Mouse (Mus musculus) liver, postnatal 0 days (tissue): ENCODE data around the gene Oxa1l. TPM values are rescaled to one million over a fixed set of nuclear protein-coding genes. Genes with fewer than 3 reads are reported as not detected.
"Not testable (repeated sequence)": the region's sequence is repeated elsewhere in the genome, so short reads cannot be mapped to it uniquely, and the experiment has no call there.

Experiments used
- ATAC-seq: fragments of 200-750 bp; cut with Nextera tagmentation; 2 replicates; pipeline ENCODE4 v1.8.0; 2017; ENCODE audit warnings: mild to moderate bottlenecking, moderate library complexity
- DNase-seq: peaks from one replicate; pipeline ENCODE4 v3.0.0-alpha.2; 2016
- H3K27ac ChIP-seq: fragments of 300-500 bp; sonication (generic); 2 replicates; pipeline ENCODE4 v1.5.1; 2014; ENCODE audit warnings: antibody characterized with exemption, moderate library complexity, mild to moderate bottlenecking, low read depth
- H3K27me3 ChIP-seq: fragments of 300-500 bp; sonication (generic); 2 replicates; pipeline ENCODE4 v1.6.1; 2014; ENCODE audit warnings: low read length, control low read depth, mixed read lengths; ENCODE audit not compliant: insufficient read depth
- H3K36me3 ChIP-seq: fragments of 300-500 bp; sonication (generic); replicated peaks from 2 replicates; pipeline ENCODE4 v1.6.1; 2014; ENCODE audit warnings: mild to moderate bottlenecking, control low read depth, low read length, moderate library complexity, mixed read lengths; ENCODE audit not compliant: insufficient read depth
- H3K4me1 ChIP-seq: fragments of 300-500 bp; sonication (generic); 2 replicates; pipeline ENCODE4 v1.6.1; 2014; ENCODE audit warnings: antibody characterized with exemption, mild to moderate bottlenecking, control low read depth; ENCODE audit not compliant: insufficient read depth
- H3K4me2 ChIP-seq: fragments of 300-500 bp; sonication (generic); 2 replicates; pipeline ENCODE4 v1.6.1; 2014; ENCODE audit warnings: low read depth, mild to moderate bottlenecking, low read length, moderate library complexity, mixed read lengths
- H3K4me3 ChIP-seq: fragments of 300-500 bp; sonication (generic); 2 replicates; pipeline ENCODE4 v1.5.1; 2014; ENCODE audit warnings: low read depth, low read length
- H3K9ac ChIP-seq: fragments of 300-500 bp; sonication (generic); replicated peaks from 2 replicates; pipeline ENCODE4 v1.6.1; 2014; ENCODE audit warnings: mild to moderate bottlenecking, moderate library complexity
- H3K9me3 ChIP-seq: fragments of 300-500 bp; sonication (generic); 2 replicates; pipeline ENCODE4 v1.6.1; 2016; ENCODE audit warnings: mild to moderate bottlenecking, control low read depth, low read length, mixed read lengths
- CTCF ChIP-seq: sonication (generic); IDR thresholded peaks from 2 replicates; pipeline ENCODE4 v1.5.1; 2016; ENCODE audit warnings: antibody characterized with exemption, low read depth
- EP300 ChIP-seq: IDR thresholded peaks from 2 replicates; pipeline ENCODE4 v1.6.1; 2016; ENCODE audit warnings: antibody characterized with exemption, low read depth, mild to moderate bottlenecking
- WGBS: fragments of 180-500 bp; shearing (Covaris S2); extraction: QIAGEN DNeasy Blood & Tissue Kit; methylation state at CpG from one replicate; pipeline ENCODE4 v1.1.7; 2014; ENCODE audit not compliant: insufficient replicate concordance; 5-methylcytosine and 5-hydroxymethylcytosine counted together
- polyA plus RNA-seq: library from polyadenylated mRNA; unstranded; fragments of >200 nt; fragmentation: Nextera tagmentation; extraction: Ambion mirVana; gene quantifications from 2 replicates; pipeline ENCODE4 v1.2.1, GENCODE M21; 2015

Oxa1l gene
- polyA plus RNA-seq, 1 experiment from 2014 or later: 27.4 TPM

DNA sequence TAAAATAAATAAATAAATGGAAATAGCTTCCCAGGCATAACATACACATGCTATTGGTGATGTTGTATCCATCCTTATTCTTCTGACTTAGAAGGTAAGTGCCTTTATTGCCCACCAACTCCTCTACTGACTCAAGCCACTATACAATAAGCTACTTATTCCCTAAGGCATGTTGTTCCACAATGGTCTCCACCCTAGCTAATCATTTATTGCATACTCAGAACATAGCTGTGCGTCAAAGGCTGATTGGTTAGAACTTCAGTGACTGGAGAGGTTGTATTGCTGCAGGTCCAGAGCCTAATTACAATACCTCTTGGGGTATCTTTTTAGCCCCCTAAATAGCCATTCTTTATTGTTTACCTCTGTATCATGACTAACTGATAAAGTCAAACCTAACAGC lies 29.5 kb upstream of the Oxa1l start:
- DNase-seq: no peak
- no peak overlapping the region for H3K4me2 ChIP-seq
- 86% methylated on average over 1 of the region's 1 CpGs for WGBS
- no peak overlapping the region for H3K27ac ChIP-seq
- no peak overlapping the region for H3K9ac ChIP-seq
- no peak overlapping the region for H3K4me3 ChIP-seq
- H3K27me3 ChIP-seq: no peaks in the 10 kb centered on the region
- no peaks in the 10 kb centered on the region for H3K4me1 ChIP-seq
- TF ChIP-seq EP300: no peak
- no peak for ATAC-seq
- H3K9me3 ChIP-seq: no peaks in the 10 kb centered on the region
- no peaks in the 10 kb centered on the region for H3K36me3 ChIP-seq

DNA sequence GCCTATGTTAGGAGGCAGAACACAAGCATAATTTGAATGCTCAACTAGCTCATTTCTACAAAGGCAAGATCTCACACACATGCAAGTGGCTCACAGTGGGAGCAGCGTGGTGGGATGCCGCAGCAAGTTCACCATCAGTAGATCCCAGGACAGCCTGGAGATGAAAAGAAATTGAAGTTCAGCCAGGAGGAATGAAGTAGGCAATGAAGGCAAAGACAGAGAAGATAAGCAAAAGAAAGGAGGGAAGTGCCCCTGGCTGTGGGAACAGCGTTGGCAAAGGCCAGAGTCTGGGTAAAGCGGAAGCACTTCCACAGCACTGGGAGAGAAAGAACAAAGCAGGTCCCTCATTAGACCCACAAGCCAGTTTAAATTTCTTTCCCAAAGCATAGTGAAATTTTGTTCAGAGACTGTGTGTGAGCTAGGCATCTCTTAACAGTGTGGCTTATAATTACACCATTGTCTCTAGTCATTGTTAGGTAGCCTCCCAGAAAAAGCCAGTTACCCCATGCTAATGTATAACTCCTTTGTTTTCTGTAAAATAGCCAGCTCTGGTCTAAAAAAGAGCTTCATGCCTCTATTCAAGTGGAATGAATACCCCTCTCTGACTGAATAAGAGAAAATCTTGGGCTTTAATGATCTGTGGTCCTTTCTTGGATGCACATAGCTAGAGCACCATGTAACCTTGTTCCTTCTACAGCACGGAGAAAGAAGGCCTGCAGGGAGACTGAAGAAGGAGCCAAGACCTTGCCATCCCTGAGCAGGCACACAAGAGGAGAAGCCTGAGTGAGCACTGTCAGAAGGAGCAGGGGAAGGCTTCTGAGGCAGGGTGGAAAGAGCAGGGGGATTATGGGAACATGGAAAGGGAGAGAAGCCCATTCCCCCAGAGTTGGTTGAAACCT lies 28.2 kb upstream of the Oxa1l start:
- TF ChIP-seq EP300 (no peak), CTCF (no peak)
- DNase-seq (no peak), ATAC-seq (no peak)
- no peak overlapping the region for H3K4me2 ChIP-seq
- H3K9me3 ChIP-seq: no peaks in the 10 kb centered on the region
- no peaks in the 10 kb centered on the region for H3K27me3 ChIP-seq
- 81% methylated on average over 5 of the region's 5 CpGs for WGBS
- no peak overlapping the region for H3K27ac ChIP-seq
- H3K4me3 ChIP-seq: no peak overlapping the region
- no peaks in the 10 kb centered on the region for H3K4me1 ChIP-seq
- H3K36me3 ChIP-seq: no peaks in the 10 kb centered on the region
- no peak overlapping the region for H3K9ac ChIP-seq

DNA sequence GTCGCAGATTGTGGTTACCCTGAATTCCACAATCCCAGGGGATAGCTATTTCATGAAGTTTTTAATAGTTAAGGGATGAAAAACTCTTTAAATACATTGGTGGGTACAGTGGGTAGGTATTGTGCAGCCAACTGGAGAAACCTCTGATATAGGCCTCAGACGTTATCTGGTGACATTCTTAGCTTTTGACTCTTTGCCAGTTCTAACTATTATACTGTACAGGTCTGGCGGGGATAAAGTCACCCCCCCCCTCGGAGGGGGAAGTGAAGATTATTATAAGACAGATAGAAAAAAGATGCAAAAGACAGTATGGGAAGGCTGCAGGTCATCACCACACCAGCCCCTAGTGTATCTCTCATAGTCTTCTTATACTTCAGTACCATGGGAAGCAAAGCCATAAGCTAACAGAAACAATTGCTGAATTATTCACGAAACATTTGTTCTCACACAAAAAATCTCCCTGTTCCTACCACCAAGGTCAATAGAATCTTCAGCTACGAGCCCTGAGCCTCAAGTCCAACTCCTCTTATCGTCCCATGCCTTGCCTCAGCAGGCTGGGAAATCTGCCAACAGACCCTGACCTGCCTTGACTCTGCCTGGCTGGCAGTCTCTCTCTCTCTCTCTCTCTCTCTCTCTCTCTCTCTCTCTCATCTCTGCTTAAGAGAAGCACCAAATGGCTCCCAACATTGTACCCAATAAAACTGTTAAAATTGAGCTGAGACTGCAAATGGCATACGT lies 27.0 kb upstream of the Oxa1l start:
- peak; percentile 46 for DNase-seq
- WGBS: 42% methylated on average over 8 of the region's 8 CpGs
- Histone ChIP-seq H3K27ac (no peak overlapping the region), H3K9ac (no peak overlapping the region), H3K4me1 (no peaks in the 10 kb centered on the region), H3K9me3 (no peaks in the 10 kb centered on the region), H3K4me3 (no peak overlapping the region), H3K4me2 (no peak overlapping the region), H3K36me3 (no peaks in the 10 kb centered on the region), H3K27me3 (no peaks in the 10 kb centered on the region)
- TF ChIP-seq EP300 (no peak; the same call in 1 of the 2 replicates), CTCF (no peak)
- ATAC-seq: peak; percentile 87

DNA sequence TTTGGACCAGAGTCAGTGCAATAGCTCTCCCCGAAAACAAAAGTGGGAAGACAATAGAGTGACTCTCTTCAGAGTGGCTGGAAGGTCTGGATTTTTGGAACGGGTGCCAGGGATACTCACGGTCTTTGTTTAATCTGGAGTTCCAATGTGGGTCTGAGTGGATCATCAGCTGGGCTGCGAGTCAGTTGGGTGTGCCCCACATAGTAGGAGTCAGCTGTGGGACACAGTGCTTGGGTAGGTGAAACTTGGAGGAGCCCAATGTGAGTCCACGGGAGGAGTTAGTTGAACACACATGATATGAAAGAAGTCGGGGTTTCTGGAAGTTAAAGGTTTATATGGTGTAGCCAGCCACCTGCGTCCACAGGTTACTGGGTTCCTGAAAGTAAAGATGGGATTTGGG lies 19.8 kb upstream of the Oxa1l start:
- no peaks in the 10 kb centered on the region for H3K27me3 ChIP-seq
- no peak overlapping the region for H3K9ac ChIP-seq
- no peak overlapping the region for H3K4me2 ChIP-seq
- no peaks in the 10 kb centered on the region for H3K36me3 ChIP-seq
- no peak for ATAC-seq
- H3K4me1 ChIP-seq: no peaks in the 10 kb centered on the region
- WGBS: 65% methylated on average over 7 of the region's 7 CpGs
- TF ChIP-seq EP300 (no peak), CTCF (no peak)
- no peak overlapping the region for H3K4me3 ChIP-seq
- no peaks in the 10 kb centered on the region for H3K9me3 ChIP-seq
- DNase-seq: no peak
- H3K27ac ChIP-seq: no peak overlapping the region

DNA sequence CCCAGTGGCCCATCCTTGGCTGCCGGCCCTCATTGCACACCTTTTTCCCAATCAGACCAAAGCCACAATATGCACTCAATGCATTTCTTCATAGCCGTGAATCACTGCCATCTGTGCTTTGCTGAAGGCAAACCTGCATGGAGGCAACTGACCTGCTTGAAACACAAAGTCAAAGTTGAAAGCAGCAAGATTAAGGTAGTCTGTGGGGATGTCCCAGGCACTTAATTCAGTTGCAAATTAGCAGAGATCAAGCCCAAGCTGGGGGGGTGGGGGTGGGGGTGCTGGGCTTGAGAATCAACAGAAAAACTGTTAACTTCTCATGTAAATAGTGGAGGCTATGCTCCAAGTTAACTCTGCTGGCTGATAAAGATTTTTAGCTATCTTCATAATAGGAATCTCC lies 18.8 kb upstream of the Oxa1l start:
- not testable (repeated sequence) for ATAC-seq, H3K4me2 ChIP-seq
- WGBS: 57% methylated on average over 2 of the region's 2 CpGs

DNA sequence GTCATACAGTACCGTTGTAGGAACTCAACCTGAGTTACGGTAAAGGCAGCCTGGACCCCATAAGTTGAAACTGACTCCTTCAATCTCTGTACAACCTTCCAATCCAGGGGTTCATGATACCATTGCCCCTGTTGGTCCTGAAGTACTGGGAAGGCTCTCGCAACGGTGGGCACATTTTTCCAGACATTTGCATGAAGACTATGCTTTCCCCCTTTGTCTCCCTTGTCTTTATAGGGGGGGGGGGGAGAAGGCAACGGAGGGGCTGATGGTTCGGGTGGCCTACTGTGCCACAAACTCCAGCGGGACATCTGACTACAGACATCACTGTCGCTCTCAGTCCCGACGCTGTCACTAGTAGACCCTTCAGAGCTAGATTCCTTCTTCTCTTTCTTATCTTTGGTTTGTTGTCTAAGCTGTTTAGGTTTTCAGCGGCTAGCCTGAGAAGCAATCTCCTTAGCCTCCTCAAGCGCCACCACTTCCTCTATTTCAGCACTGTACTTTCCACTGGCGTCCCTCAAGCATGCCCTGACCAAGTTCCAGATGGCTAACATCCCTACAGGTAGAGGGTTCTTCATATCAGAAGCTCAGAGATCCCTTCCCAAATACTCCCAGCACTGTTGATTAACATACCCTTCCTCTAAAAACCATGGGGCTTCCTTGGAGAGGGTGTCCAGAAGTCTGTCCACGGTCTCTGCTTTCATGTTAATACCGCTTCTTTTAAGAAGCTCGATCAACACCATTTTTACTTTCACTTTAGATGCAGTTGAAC lies 9.7 kb upstream of the Oxa1l start:
- not testable (repeated sequence) for H3K9ac ChIP-seq, H3K4me2 ChIP-seq, ATAC-seq, H3K4me3 ChIP-seq, H3K27ac ChIP-seq, DNase-seq, H3K9me3 ChIP-seq, H3K4me1 ChIP-seq, H3K36me3 ChIP-seq, H3K27me3 ChIP-seq
- 59% methylated on average over 16 of the region's 16 CpGs for WGBS

More for the DNA sequence above, 18.8 kb upstream of the Oxa1l start:
- not testable (repeated sequence) for H3K9me3 ChIP-seq, H3K27me3 ChIP-seq, H3K9ac ChIP-seq, DNase-seq, H3K27ac ChIP-seq, H3K4me3 ChIP-seq, H3K36me3 ChIP-seq, H3K4me1 ChIP-seq
